Mouse (Mus musculus) kidney, postnatal 0 days (tissue): Measurements from ENCODE around the gene Heatr3. TPM values are rescaled to one million over a fixed set of nuclear protein-coding genes. Genes with fewer than 3 reads are reported as not detected.

Source experiments
- ATAC-seq: fragments of 200-750 bp; cut with Nextera tagmentation; replicated peaks from 2 replicates; pipeline ENCODE4 v1.8.0; 2017; ENCODE audit warnings: low read depth, moderate number of reproducible peaks, moderate TSS enrichment, moderate library complexity; ENCODE audit not compliant: low FRiP score
- DNase-seq: peaks from one replicate; pipeline ENCODE4 v3.0.0-alpha.2; 2016; ENCODE audit warnings: low spot score
- H3K27ac ChIP-seq: fragments of 300-500 bp; sonication (generic); 2 replicates; pipeline ENCODE4 v1.5.1; 2014; ENCODE audit warnings: mild to moderate bottlenecking
- H3K27me3 ChIP-seq: fragments of 300-500 bp; sonication (generic); 2 replicates; pipeline ENCODE4 v1.6.1; 2014; ENCODE audit warnings: low read length, mixed read lengths; ENCODE audit not compliant: insufficient read depth
- H3K36me3 ChIP-seq: fragments of 300-500 bp; sonication (generic); 2 replicates; pipeline ENCODE4 v1.6.1; 2014; ENCODE audit warnings: low read length, mixed read lengths; ENCODE audit not compliant: insufficient read depth
- H3K4me1 ChIP-seq: fragments of 300-500 bp; sonication (generic); replicated peaks from 2 replicates; pipeline ENCODE4 v1.6.1; 2014; ENCODE audit warnings: antibody characterized with exemption, low read length, mixed read lengths; ENCODE audit not compliant: insufficient read depth
- H3K4me2 ChIP-seq: fragments of 300-500 bp; sonication (generic); 2 replicates; pipeline ENCODE4 v1.6.1; 2014; ENCODE audit warnings: mild to moderate bottlenecking, low read length, moderate library complexity, mixed read lengths
- H3K4me3 ChIP-seq: fragments of 300-500 bp; sonication (generic); replicated peaks from 2 replicates; pipeline ENCODE4 v1.5.1; 2014; ENCODE audit warnings: low read depth, low read length
- H3K9ac ChIP-seq: fragments of 300-500 bp; sonication (generic); 2 replicates; pipeline ENCODE4 v1.6.1; 2014; ENCODE audit warnings: low read depth, low read length
- H3K9me3 ChIP-seq: fragments of 300-500 bp; sonication (generic); replicated peaks from 2 replicates; pipeline ENCODE4 v1.6.1; 2016; ENCODE audit warnings: low read length, inconsistent platforms, mixed read lengths
- CTCF ChIP-seq: IDR thresholded peaks from 2 replicates; pipeline ENCODE4 v1.5.1; 2016; ENCODE audit warnings: antibody characterized with exemption, low read depth, mild to moderate bottlenecking, moderate library complexity
- WGBS: fragments of 180-500 bp; shearing (Covaris S2); extraction: QIAGEN DNeasy Blood & Tissue Kit; methylation state at CpG from one replicate; pipeline ENCODE4 v1.1.7; 2014; 5-methylcytosine and 5-hydroxymethylcytosine counted together
- polyA plus RNA-seq: library from polyadenylated mRNA; unstranded; fragments of >200 nt; fragmentation: Nextera tagmentation; extraction: Ambion mirVana; gene quantifications from 2 replicates; pipeline ENCODE4 v1.2.1, GENCODE M21; 2015

Gene Heatr3
- polyA plus RNA-seq, 1 experiment from 2014 or later, result 31.7 TPM

DNA sequence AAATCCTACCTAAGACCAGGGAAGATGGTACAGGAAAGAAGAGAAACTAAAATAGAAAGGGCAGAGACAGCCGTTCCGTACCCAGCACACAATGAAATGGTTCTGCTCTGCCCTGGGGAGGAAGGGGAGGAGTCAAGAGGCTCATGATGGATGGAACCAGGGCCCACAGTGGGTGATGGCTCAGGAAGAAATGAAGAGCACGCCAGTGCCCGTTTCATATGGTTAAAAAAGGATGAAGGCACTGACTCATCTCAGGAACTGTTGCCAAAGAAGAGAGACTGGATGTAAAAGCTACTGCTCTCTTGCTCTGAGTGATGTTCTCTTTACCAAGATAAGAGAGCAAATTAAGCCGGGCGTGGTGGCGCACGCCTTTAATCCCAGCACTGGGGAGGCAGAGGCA is 39.6 kb downstream of the Heatr3 start:
- no peak for TF ChIP-seq CTCF
- Histone ChIP-seq H3K4me1 (no peaks in the 10 kb centered on the region), H3K9ac (no peak overlapping the region), H3K4me2 (no peak overlapping the region), H3K36me3 (0 out of 2 replicates have a peak, but pooled peaks cover under 1% of the 10 kb centered on the region), H3K27ac (no peak overlapping the region), H3K27me3 (no peaks in the 10 kb centered on the region), H3K9me3 (no peaks in the 10 kb centered on the region), H3K4me3 (no peak overlapping the region)
- 89% methylated on average over 8 of the region's 8 CpGs for WGBS
- ATAC-seq (no peak), DNase-seq (no peak)

DNA sequence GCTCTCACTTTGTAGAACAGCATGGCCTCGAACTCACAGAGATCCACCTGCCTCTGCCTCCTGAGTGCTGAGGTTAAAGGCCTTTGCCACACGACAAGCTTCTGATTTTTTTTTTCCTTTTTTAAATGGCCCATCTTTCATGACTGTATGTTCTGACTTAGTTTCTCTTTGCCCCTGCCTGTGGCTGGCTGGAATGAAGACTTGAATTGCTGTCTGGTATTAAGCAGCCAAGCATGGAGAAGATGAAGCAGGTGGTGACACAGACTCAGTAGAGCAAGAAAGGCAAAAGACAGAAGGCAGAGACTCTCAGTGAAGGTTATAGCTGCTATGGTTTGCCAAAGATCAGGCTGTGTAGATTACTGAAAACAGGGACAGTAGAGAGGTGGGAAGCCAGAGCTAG is 45.5 kb downstream of the Heatr3 start:
- DNase-seq, result no peak
- TF ChIP-seq CTCF, result no peak
- no peaks in the 10 kb centered on the region for H3K4me1 ChIP-seq
- no peaks in the 10 kb centered on the region for H3K9me3 ChIP-seq
- H3K27ac ChIP-seq, result no peak overlapping the region
- no peaks in the 10 kb centered on the region for H3K27me3 ChIP-seq
- H3K4me3 ChIP-seq, result no peak overlapping the region
- no peak overlapping the region for H3K4me2 ChIP-seq
- no peak for ATAC-seq
- 86% methylated on average over 2 of the region's 2 CpGs for WGBS
- no peaks in the 10 kb centered on the region for H3K36me3 ChIP-seq
- no peak overlapping the region for H3K9ac ChIP-seq

DNA sequence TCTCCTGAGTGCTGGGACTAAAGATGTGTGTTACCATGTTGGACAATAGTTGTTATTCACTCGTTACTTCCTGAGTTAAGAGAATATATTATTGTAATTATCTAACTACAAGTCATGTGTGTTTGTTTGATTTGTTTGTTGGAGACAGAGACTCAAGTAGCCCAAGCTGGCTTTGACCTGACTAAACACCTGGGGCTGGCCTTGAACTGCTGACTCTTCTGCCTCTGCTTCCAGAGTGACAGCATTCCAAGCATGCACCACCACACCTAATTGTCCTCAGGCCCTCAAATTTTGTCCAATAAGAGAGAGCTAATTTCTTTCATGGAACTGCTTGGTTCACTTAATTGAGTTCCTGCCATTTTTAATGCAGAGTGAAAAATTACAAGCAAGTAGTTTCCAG is 47.3 kb downstream of the Heatr3 start:
- DNase-seq, result no peak
- Histone ChIP-seq H3K4me2 (no peak overlapping the region), H3K4me3 (no peak overlapping the region), H3K27me3 (no peaks in the 10 kb centered on the region), H3K36me3 (no peaks in the 10 kb centered on the region), H3K27ac (no peak overlapping the region), H3K4me1 (no peaks in the 10 kb centered on the region), H3K9ac (no peak overlapping the region), H3K9me3 (no peaks in the 10 kb centered on the region)
- TF ChIP-seq CTCF, result no peak
- no peak for ATAC-seq
- WGBS, result 91% methylated on average over 1 of the region's 1 CpGs

DNA sequence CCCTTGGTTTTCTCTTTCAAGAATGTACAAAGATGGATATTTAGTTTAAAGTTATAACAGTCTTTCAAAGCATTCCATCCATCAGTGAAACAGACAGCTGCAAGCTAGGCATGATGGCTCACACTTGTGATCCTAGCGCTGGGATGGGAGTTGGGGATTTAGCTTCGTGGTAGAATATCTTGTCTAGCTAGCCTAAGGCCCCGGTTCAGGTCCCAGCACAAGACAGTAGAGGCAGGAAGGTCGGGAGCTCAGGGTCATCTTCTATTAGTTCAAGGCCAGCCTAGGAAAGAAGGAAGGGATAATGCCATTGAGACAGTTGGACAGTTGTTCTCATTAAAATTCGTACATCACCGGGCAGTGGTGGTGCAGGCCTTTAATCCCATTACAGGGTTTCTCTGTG is 48.1 kb downstream of the Heatr3 start:
- Histone ChIP-seq H3K4me1 (no peaks in the 10 kb centered on the region), H3K27ac (no peak overlapping the region), H3K4me3 (no peak overlapping the region), H3K36me3 (no peaks in the 10 kb centered on the region), H3K27me3 (no peaks in the 10 kb centered on the region), H3K4me2 (no peak overlapping the region), H3K9me3 (no peaks in the 10 kb centered on the region), H3K9ac (no peak overlapping the region)
- TF ChIP-seq CTCF, result no peak
- DNase-seq (no peak), ATAC-seq (no peak)
- WGBS, result 85% methylated on average over 6 of the region's 6 CpGs

DNA sequence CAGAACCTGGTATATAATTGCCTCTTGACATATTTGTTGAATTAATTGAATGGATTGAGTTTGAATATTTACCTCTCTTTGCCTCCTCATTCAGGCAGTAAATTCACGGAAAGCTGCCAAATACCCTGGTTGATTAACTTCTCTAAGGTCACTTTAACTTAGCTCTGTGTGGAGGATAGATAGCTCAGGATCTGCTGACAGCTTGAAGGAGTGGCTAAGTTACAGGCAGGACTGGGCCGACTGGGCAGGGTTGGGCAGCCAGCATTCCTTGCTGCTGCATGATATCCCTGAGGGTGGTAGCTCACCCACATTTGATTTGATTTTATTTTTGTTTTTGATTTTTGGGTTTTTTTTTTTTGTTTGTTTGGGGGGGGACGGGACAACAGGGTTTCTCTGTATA is 59.7 kb downstream of the Heatr3 start:
- H3K4me3 ChIP-seq, result no peak overlapping the region
- H3K9me3 ChIP-seq, result no peaks in the 10 kb centered on the region
- 47% methylated on average over 3 of the region's 3 CpGs for WGBS
- no peak overlapping the region for H3K4me2 ChIP-seq
- ATAC-seq (no peak), DNase-seq (no peak)
- H3K9ac ChIP-seq, result no peak overlapping the region
- no peak for TF ChIP-seq CTCF
- no peaks in the 10 kb centered on the region for H3K27me3 ChIP-seq
- H3K27ac ChIP-seq, result no peak overlapping the region
- H3K36me3 ChIP-seq, result no peaks in the 10 kb centered on the region
- H3K4me1 ChIP-seq, result peaks cover 19% of the 10 kb centered on the region

DNA sequence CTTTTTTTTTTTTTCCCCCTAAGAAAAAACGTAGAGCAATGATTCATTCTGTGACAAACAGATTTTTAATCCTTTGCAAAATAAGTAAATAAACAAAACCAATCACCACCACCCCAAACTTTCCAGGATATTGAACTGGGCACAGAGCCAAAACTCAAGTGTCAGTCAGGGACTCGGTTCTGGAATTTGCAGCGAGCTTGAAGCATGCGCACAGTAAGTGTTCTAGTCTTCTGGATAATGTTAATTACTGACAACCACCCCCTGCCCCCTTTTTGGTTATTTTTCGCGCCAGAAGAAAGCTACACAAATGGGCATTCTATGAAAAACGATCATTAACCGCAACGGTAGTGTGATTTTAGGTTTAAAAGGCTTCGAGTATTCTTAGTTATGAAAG is 60.9 kb downstream of the Heatr3 start:
- peaks cover 19% of the 10 kb centered on the region for H3K4me1 ChIP-seq
- ATAC-seq (no peak), DNase-seq (peak; percentile 33)
- 0% methylated on average over 10 of the region's 10 CpGs for WGBS
- no peaks in the 10 kb centered on the region for H3K9me3 ChIP-seq
- peak overlapping the region; percentile 88 for H3K9ac ChIP-seq
- peak overlapping the region; percentile 94 for H3K4me2 ChIP-seq
- H3K27ac ChIP-seq, result peak overlapping the region; percentile 98
- H3K4me3 ChIP-seq, result peak overlapping the region; percentile 92
- H3K27me3 ChIP-seq, result no peaks in the 10 kb centered on the region
- TF ChIP-seq CTCF, result no peak
- H3K36me3 ChIP-seq, result no peaks in the 10 kb centered on the region

DNA sequence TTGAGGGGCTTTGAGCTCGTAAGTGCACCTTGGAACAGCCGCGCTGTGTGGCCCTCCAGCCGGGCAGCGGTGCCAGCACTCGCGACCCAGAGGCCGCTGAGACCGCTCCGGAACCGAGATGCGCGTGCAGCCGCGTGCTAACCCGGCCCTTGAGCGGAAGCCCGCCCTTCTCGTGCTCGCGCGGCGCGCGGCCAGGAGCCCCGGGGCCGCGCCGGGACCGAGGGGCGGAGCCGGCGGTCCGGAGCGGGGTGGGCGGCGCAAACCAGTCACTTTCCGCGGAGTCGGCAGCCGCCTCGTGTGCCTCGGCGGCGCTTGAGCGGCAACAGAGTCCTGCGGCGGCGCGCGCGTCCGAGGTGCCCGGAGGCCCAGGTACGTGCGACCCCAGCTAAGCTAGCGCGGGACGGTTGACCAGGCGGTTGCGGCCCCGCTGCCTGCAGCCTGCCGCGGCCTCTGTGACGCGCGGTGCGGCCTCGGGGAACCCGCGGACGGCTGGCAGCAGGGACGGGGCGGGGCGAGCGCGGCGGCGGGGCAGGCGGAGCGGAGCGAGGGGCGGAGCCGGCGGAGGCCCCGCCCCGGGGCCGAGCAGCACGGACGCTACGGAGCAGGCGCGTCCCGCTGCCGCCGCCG is 61.4 kb downstream of the Heatr3 start, which contains the start of gene Tent4b:
Tent4b (plus strand) TSS at position 269 of the 627 bp plus-strand sequence.
- TF ChIP-seq CTCF, result no peak
- peak within 1 kb of the TSS; percentile 88 for H3K9ac ChIP-seq
- DNase-seq (peak; percentile 94), ATAC-seq (peak; percentile 94)
- WGBS, result under 1% methylated on average over 88 of the region's 97 CpGs
- peak within 1 kb of the TSS; percentile 98 for H3K27ac ChIP-seq
- peak within 1 kb of the TSS; percentile 92 for H3K4me3 ChIP-seq
- no peaks in the 10 kb centered on the region for H3K36me3 ChIP-seq
- H3K27me3 ChIP-seq, result no peaks in the 10 kb centered on the region
- peak within 1 kb of the TSS; percentile 94 for H3K4me2 ChIP-seq
- peaks cover 19% of the 10 kb centered on the region for H3K4me1 ChIP-seq
- H3K9me3 ChIP-seq, result no peaks in the 10 kb centered on the region
